19 mouse cellular contexts compared by ENCODE assay signal in genomic region chr17:68559698-68560097, GRCm38 (mm10).
DNase-seq lines count a peak whose midpoint lies in the region; ATAC-seq and TF ChIP-seq lines count a peak whose summit lies in the region.
"Had no signal": no experiment of that assay in that cellular context is flagged by ENCODE, and none has a peak within 500 bp of the region (broad histone marks: within the 10 kb centered on the region; RNA-seq: fewer than 3 reads in every experiment).

No protein-coding gene starts in this region.

- no peak overlapping the region for H3K9ac ChIP-seq in hindbrain, embryonic 14.5 days
- no peak overlapping the region for H3K9ac ChIP-seq in hindbrain, embryonic 11.5 days (ENCODE audit: low read depth, low read length)
- H3K9ac ChIP-seq: embryonic facial prominence, embryonic 15.5 days; liver, postnatal 0 days; midbrain, embryonic 12.5 days had no signal

- no peak overlapping the region for H3K4me3 ChIP-seq in hindbrain, embryonic 14.5 days (replicated peaks; ENCODE audit: low read length)
- no peak overlapping the region for H3K4me3 ChIP-seq in hindbrain, embryonic 11.5 days (ENCODE audit: low read depth, low read length)
- no peak overlapping the region for H3K4me3 ChIP-seq in cerebellum, adult 2 months (replicated peaks; ENCODE audit: insufficient read depth, low read depth, low read length)
- H3K4me3 ChIP-seq: embryonic facial prominence, embryonic 15.5 days; midbrain, embryonic 12.5 days had no signal

- no peak overlapping the region for H3K27ac ChIP-seq in hindbrain, embryonic 14.5 days
- no peak overlapping the region for H3K27ac ChIP-seq in hindbrain, embryonic 11.5 days (ENCODE audit: low read depth, low read length)
- no peak overlapping the region for H3K27ac ChIP-seq in cerebellum, adult 2 months (ENCODE audit: insufficient read depth, low read length)
- H3K27ac ChIP-seq: embryonic facial prominence, embryonic 15.5 days; kidney, postnatal 0 days; midbrain, embryonic 12.5 days had no signal

- no peaks in the 10 kb centered on the region for H3K9me3 ChIP-seq in hindbrain, embryonic 14.5 days (ENCODE audit: control insufficient read depth, low read length)
- no peaks in the 10 kb centered on the region for H3K9me3 ChIP-seq in hindbrain, embryonic 11.5 days (ENCODE audit: control insufficient read depth, low read length)
- H3K9me3 ChIP-seq: embryonic facial prominence, embryonic 15.5 days; midbrain, embryonic 12.5 days had no signal

- no peaks in the 10 kb centered on the region for H3K4me1 ChIP-seq in hindbrain, embryonic 14.5 days (replicated peaks; ENCODE audit: control insufficient read depth, insufficient read depth, low read length)
- no peaks in the 10 kb centered on the region for H3K4me1 ChIP-seq in hindbrain, embryonic 11.5 days (replicated peaks; ENCODE audit: control insufficient read depth, insufficient read depth, low read length)
- H3K4me1 ChIP-seq in cerebellum, adult 2 months (ENCODE audit: control insufficient read depth, insufficient read depth, low read length) = peaks cover 4% of the 10 kb centered on the region; the same call in 1 of the 2 replicates
- H3K4me1 ChIP-seq: embryonic facial prominence, embryonic 15.5 days; midbrain, embryonic 12.5 days had no signal

- whole genome bisulfite sequencing in hindbrain, embryonic 14.5 days = 68% methylated on average over 9 of the region's 9 CpGs
- WGBS in hindbrain, embryonic 11.5 days = 85% methylated on average over 9 of the region's 9 CpGs
- WGBS in cerebellum, adult 2 months = 19% methylated on average over 9 of the region's 9 CpGs

- 0 out of 2 replicates have a peak, but pooled peaks have one; percentile 37 for ATAC-seq in hindbrain, embryonic 14.5 days (ENCODE audit: low FRiP score)
- no peak for ATAC-seq in hindbrain, embryonic 11.5 days (ENCODE audit: low FRiP score)
- ATAC-seq: liver, postnatal 0 days; lung, postnatal 0 days had no signal

- no peak for DNase-seq in hindbrain, embryonic 14.5 days (ENCODE audit: low spot score)
- DNase-seq in hindbrain, embryonic 11.5 days (ENCODE audit: low spot score) = no peak
- DNase-seq in brain, embryonic 14.5 days (ENCODE audit: low read depth) = peak; percentile 57
- peak; percentile 23 to 41 for DNase-seq in cerebellum, adult 2 months
- DNase-seq in cerebellum, postnatal 25 days = peak; percentile 26 to 56
- no peak for DNase-seq in thymus, postnatal 0 days (ENCODE audit: low spot score)
- DNase-seq in liver = no peak
- DNase-seq: adrenal gland, postnatal 10 days; gastrocnemius, postnatal 10 days; heart, adult 11 months; kidney, adult 11 months; liver, postnatal 0 days; thymus, adult 2 months had no signal

- H3K36me3 ChIP-seq in hindbrain, embryonic 14.5 days (replicated peaks; ENCODE audit: control insufficient read depth, insufficient read depth) = no peaks in the 10 kb centered on the region
- H3K36me3 ChIP-seq in hindbrain, embryonic 11.5 days (ENCODE audit: control insufficient read depth, insufficient read depth, low read length) = no peaks in the 10 kb centered on the region
- H3K36me3 ChIP-seq: embryonic facial prominence, embryonic 15.5 days; midbrain, embryonic 12.5 days had no signal

- no peak overlapping the region for H3K4me2 ChIP-seq in hindbrain, embryonic 14.5 days (replicated peaks)
- H3K4me2 ChIP-seq in hindbrain, embryonic 11.5 days (replicated peaks; ENCODE audit: low read depth, low read length) = no peak overlapping the region
- H3K4me2 ChIP-seq: embryonic facial prominence, embryonic 15.5 days; heart, embryonic 11.5 days; liver, embryonic 11.5 days; midbrain, embryonic 12.5 days had no signal

- no peaks in the 10 kb centered on the region for H3K27me3 ChIP-seq in hindbrain, embryonic 14.5 days (ENCODE audit: control insufficient read depth, insufficient read depth, low read length)
- H3K27me3 ChIP-seq in hindbrain, embryonic 11.5 days (ENCODE audit: control insufficient read depth, insufficient read depth, low read length) = no peaks in the 10 kb centered on the region
- no peaks in the 10 kb centered on the region for H3K27me3 ChIP-seq in cerebellum, adult 2 months (ENCODE audit: control insufficient read depth, insufficient read depth, low read length)
- H3K27me3 ChIP-seq: embryonic facial prominence, embryonic 15.5 days; midbrain, embryonic 12.5 days had no signal

- TF ChIP-seq CTCF in brain, embryonic 14.5 days (IDR thresholded peaks at IDR 0.05; ENCODE audit: borderline replicate concordance, extremely low read depth, insufficient read depth, insufficient read length) = no peak
- TF ChIP-seq CTCF in cerebellum, adult 2 months (IDR thresholded peaks at IDR 0.05; ENCODE audit: borderline replicate concordance, insufficient read depth, low read depth, low read length) = no peak

- no peak for TF ChIP-seq POLR2A in brain, embryonic 14.5 days (IDR thresholded peaks at IDR 0.05; ENCODE audit: borderline replicate concordance, extremely low read depth, insufficient read depth, insufficient read length, poor library complexity, severe bottlenecking)
- no peak for TF ChIP-seq POLR2A in cerebellum, adult 2 months (IDR thresholded peaks at IDR 0.05; ENCODE audit: borderline replicate concordance, insufficient read depth, low read length)

Comparison
In these comparisons a context has a peak if more than half of its experiments do, and no peak if none do; other contexts are left out.
1. DNase-seq: peak in brain, embryonic 14.5 days (single experiment), cerebellum, adult 2 months (2 of 2) and cerebellum, postnatal 25 days (2 of 2); none in hindbrain, embryonic 14.5 days (single experiment), hindbrain, embryonic 11.5 days (single experiment), thymus, postnatal 0 days (single experiment) and liver (single experiment).